Mouse (Mus musculus) bone marrow, adult 2 months (tissue): Measurements from ENCODE around the gene Gm4744.

Experiments
- CTCF ChIP-seq: fragments of 200-500 bp; IDR thresholded peaks from 2 replicates; pipeline ENCODE4 v1.5.1; 2011; ENCODE audit warnings: low read length, control low read depth; ENCODE audit not compliant: control insufficient read depth, insufficient read depth
- POLR2A ChIP-seq: fragments of 200-500 bp; IDR thresholded peaks from 2 replicates; pipeline ENCODE4 v1.6.1; 2011; ENCODE audit warnings: low read depth, mild to moderate bottlenecking, control low read depth, low read length, borderline replicate concordance; ENCODE audit not compliant: control insufficient read depth

DNA sequence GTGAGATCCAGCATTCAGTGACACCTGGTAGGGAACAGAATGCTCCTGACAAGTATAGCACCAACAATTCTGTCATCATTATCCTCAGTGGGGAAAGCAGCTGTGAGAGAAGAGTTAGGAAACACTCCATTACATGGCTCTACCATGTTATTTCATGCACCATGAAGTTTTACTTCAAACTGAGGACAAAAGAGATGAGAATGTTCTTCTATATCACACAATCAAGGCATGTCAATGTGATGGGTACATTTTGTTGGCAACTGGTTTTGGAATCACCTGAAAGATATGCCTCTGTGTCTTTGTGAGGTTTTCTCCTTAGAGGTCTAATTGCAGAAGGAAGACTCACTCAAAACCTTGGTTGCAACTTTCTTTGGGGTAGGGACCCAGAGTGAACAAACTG, at the start of gene Gm4744:
- TF ChIP-seq CTCF (no peak), POLR2A (no peak)
